Mouse (Mus musculus) layer of hippocampus, adult 11-12 months (tissue): Measurements from ENCODE around the gene Rnf133.
A peak's percentile ranks its signal among the peaks of the same experiment; 100 is the strongest.

Experiments used
- DNase-seq: peaks from one replicate; pipeline ENCODE4 v3.0.0; 2022; ENCODE audit warnings: low spot score

Gene Rnf133

GRCm38 (mm10) chr6:23650205-23650604 is at the start of gene Rnf133:
Gene Rnf133, minus strand, starts transcription at chr6:23650305.
- no peak for DNase-seq

DNA sequence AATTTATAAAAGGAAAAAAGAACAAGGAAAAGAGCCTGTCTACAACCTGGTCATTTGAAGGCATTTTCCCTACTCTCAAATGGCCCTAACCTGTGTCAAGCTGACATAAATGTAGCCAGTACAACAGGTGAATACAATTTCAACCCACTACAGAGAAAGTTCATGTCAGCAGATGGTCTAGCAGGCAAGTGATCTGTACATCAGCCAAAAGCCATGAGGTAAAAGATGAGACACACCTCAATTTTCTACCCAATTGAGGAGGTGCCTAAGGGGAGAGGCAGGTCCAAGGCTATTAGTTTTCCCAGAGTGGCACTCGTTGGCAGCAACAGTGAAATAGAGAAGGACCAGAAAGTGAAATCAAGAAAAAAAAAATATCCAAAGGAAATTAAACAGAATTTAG is 28.1 kb upstream of the Rnf133 start:
- no peak for DNase-seq

GRCm38 (mm10) chr6:23655036-23655435 is 4.9 kb upstream of the Rnf133 start, which contains the start of gene Rnf148:
Gene Rnf148, minus strand, starts transcription at chr6:23655136.
- DNase-seq, result no peak

- DNase-seq, result no peak
Observed at GRCm38 (mm10) chr6:23648732-23649131, 1.4 kb downstream of the Rnf133 start.

GRCm38 (mm10) chr6:23647627-23648247 is 2.4 kb downstream of the Rnf133 start:
- DNase-seq, result no peak

DNA sequence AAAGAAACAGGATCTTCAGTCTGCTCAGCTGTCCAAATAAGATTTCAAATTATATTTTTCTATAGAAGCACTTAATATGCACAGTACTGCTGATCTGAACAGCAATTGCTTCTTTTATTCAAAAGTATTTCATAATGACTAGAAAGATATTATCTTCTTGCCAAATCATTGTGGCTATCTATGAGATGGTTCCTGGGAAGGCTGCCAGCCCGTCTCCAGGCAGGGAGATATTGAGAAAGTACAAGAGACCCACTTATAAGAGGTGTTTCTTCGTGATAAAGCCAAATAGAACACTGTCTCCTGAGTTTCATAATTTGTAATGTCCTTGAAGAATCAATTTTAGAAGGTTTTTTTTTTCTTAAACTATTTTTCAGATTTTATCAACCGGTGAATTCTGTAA is 13.0 kb downstream of the Rnf133 start:
- DNase-seq, result peak; percentile 18

DNA sequence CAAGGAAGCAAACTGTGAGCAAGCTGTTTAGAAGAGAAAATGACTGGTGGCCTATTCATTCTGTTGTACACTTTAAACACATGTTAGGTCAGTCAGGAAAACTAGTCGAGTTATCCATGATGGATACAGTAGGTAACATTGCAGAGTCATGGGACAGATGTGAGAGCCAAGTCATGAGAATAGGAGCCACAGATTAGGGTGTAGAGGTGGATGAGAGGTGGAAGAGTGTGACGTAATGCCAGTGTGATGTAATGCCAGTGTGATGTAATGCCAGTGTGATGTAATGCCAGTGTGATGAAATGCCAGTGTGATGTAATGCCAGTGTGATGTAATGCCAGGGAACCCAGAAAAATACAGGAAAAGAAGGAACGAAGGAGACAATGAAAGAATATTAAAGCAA is 14.9 kb downstream of the Rnf133 start:
- DNase-seq, result no peak

DNA sequence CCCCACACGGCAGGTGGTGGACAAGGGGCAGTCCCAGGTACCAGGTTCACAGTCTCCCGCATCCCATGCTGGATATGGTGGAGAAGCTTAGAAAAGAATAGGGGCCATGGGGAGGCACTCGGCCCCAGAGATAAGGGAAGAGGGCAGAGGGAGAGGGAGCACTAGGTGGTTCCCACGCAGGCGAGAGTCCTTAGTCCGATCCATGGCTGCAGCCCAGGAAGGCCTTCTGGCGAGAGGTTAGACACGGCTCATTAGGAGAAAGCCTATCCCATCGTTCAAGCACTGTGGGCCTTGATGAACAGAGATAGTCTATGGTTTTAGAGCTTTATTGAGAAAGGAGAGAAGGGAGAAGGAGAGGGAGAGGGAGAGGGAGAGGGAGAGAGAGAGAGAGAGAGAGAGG is 16.1 kb downstream of the Rnf133 start:
- DNase-seq, result no peak

DNA sequence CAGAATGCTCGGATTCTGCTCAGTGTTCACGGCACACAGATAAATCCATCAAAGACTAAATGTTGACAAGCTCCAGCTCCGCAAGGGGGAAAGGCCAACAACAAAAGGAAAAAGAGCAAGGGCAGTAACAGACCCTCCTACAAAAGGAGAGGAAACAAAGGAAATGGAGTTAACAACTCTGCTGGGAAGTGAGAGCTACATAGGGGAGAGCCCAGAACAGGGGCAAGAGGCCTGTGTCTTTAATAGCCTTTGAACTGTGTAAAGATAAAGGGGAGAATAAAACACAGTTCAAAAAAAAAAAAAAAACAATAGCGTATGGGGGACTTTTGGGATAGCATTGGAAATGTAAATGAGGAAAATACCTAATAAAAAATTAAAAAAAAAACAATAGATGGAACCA is 19.6 kb downstream of the Rnf133 start:
- no peak for DNase-seq
